Mouse (Mus musculus) limb, embryonic 15.5 days (tissue): ENCODE measurements around the gene Nts. TPM values are rescaled to one million over a fixed set of nuclear protein-coding genes. Genes with fewer than 3 reads are reported as not detected.
"Not testable (repeated sequence)": the region's sequence is repeated elsewhere in the genome, so short reads cannot be mapped to it uniquely, and the experiment has no call there.

Source experiments
- ATAC-seq: fragments of 200-750 bp; cut with Nextera tagmentation; 2 replicates; pipeline ENCODE4 v1.8.0; 2017; ENCODE audit warnings: low read depth, moderate TSS enrichment; ENCODE audit not compliant: insufficient number of reproducible peaks, low FRiP score, low TSS enrichment
- H3K27ac ChIP-seq: fragments of 300-500 bp; sonication (generic); 2 replicates; pipeline ENCODE4 v1.5.1; 2015; ENCODE audit warnings: moderate library complexity, mild to moderate bottlenecking, inconsistent platforms
- H3K27me3 ChIP-seq: fragments of 300-500 bp; sonication (generic); 2 replicates; pipeline ENCODE4 v1.6.1; 2015; ENCODE audit warnings: inconsistent platforms
- H3K36me3 ChIP-seq: fragments of 300-500 bp; sonication (generic); 2 replicates; pipeline ENCODE4 v1.6.1; 2015; ENCODE audit warnings: inconsistent platforms
- H3K4me1 ChIP-seq: fragments of 300-500 bp; sonication (generic); 2 replicates; pipeline ENCODE4 v1.6.1; 2015; ENCODE audit warnings: inconsistent platforms
- H3K4me2 ChIP-seq: fragments of 300-500 bp; sonication (generic); 2 replicates; pipeline ENCODE4 v1.6.1; 2015; ENCODE audit warnings: mild to moderate bottlenecking, inconsistent platforms
- H3K4me3 ChIP-seq: fragments of 300-500 bp; sonication (generic); 2 replicates; pipeline ENCODE4 v1.5.1; 2015; ENCODE audit warnings: mild to moderate bottlenecking, inconsistent platforms
- H3K9ac ChIP-seq: fragments of 300-500 bp; sonication (generic); 2 replicates; pipeline ENCODE4 v1.6.1; 2015; ENCODE audit warnings: inconsistent platforms
- H3K9me3 ChIP-seq: fragments of 300-500 bp; sonication (generic); 2 replicates; pipeline ENCODE4 v1.6.1; 2016; ENCODE audit warnings: inconsistent platforms
- WGBS: fragments of 180-500 bp; shearing (Covaris S2); methylation state at CpG from one replicate; pipeline ENCODE4 v1.1.7; 2015; 5-methylcytosine and 5-hydroxymethylcytosine counted together
- polyA plus RNA-seq: library from polyadenylated mRNA; unstranded; fragments of >200 nt; fragmentation: Nextera tagmentation; extraction: Ambion mirVana; gene quantifications from 2 replicates; pipeline ENCODE4 v1.2.1, GENCODE M21; 2015

The Nts gene
- polyA plus RNA-seq, 1 experiment from 2014 or later = 1.1 TPM

DNA sequence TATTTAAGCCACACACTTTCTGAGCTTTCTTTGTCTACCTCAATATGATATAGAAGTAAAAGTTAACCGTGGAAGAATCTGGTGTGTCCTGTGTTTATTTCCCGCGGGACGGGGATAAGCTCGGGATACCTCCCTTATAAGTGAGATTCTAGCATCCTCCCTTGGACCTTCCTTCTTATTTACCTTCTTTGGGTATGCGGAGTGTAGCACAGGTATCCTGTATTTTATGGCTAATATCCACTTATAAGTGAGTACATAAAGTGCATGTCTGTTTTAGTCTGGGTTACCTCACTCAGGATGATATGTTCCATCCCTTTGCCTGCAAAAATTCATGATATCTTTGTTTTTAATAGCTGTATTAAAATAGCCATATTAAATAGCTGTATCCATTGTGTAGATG, 54.8 kb downstream of the Nts start:
- not testable (repeated sequence) for H3K4me2 ChIP-seq, H3K36me3 ChIP-seq, H3K9ac ChIP-seq, H3K9me3 ChIP-seq, H3K4me1 ChIP-seq, H3K27me3 ChIP-seq, H3K4me3 ChIP-seq, H3K27ac ChIP-seq, ATAC-seq
- WGBS = 40% methylated on average over 6 of the region's 6 CpGs

DNA sequence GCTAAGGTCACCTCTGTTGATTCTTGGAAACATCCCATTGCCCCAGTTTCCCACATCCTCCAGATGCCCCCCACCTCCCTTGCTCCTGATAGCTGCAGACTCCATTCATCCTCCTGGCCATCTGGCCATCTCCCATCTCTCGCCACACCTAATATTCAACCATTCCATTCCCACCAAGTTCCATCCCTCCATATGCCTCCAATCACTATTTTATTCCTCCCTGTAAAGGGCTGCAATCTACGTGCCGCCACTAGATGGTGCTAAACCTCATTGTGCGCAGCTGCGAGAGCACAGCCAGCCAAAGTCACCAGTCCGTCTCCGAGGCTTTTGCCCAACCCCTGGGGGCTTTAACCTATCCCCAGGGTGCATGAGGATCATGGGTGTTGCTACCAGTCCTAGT, 55.2 kb downstream of the Nts start:
- H3K27me3 ChIP-seq, H3K27ac ChIP-seq, H3K36me3 ChIP-seq, ATAC-seq, H3K9me3 ChIP-seq, H3K9ac ChIP-seq, H3K4me3 ChIP-seq, H3K4me2 ChIP-seq, H3K4me1 ChIP-seq: not testable (repeated sequence)
- WGBS = 4% methylated on average over 7 of the region's 7 CpGs

Other genes with a start within 250 kb of the Nts start
- gene Rassf9, start 21.7 kb upstream of the Nts start, polyA plus RNA-seq = 4.2 TPM in 2 replicates